Mouse (Mus musculus) testis, adult 10 weeks (tissue): Measurements from ENCODE around the gene 1810049J17Rik. TPM values are rescaled to one million over a fixed set of nuclear protein-coding genes. Genes with fewer than 3 reads are reported as not detected.

Source experiments
- polyA plus RNA-seq: library from polyadenylated mRNA; stranded (reverse); fragments of 350-450 nt; fragmentation: Illumina TruSeq; extraction: RNeasy Lipid Tissue Mini Kit (QIAGEN cat#74804); gene quantifications from one replicate; pipeline ENCODE4 v1.2.3, GENCODE M21; 2014; ENCODE audit warnings: low read depth, low replicate concordance

1810049J17Rik gene
- not detected for polyA plus RNA-seq

GRCm38 (mm10) chr15:12321788-12322621, at the start of gene 1810049J17Rik:
TSS of gene 1810049J17Rik (minus strand) at chr15:12321899.

GRCm38 (mm10) chr15:12321091-12321787, 460 bp downstream of the 1810049J17Rik start, which contains the start of gene Golph3:
TSS of gene Golph3 (plus strand) at chr15:12321450.

Other genes starting within 250 kb of the 1810049J17Rik start
- gene Zfr, start 204.1 kb downstream of the 1810049J17Rik start, polyA plus RNA-seq = 207 TPM
- gene Mtmr12, start 116.9 kb downstream of the 1810049J17Rik start, polyA plus RNA-seq = 26.5 TPM
- gene Golph3, start 449 bp downstream of the 1810049J17Rik start, polyA plus RNA-seq = 115 TPM